Mouse (Mus musculus): Measurements from ENCODE around the gene Olfr420.

Olfr420 gene

GRCm38 (mm10) chr1:174155333-174155732, at the start of gene Olfr420:
Gene Olfr420 (plus strand): TSS chr1:174155633.
- DNase-seq (ENCODE audit: low read depth), result no peak

GRCm38 (mm10) chr1:174121062-174121461, 34.4 kb upstream of the Olfr420 start, which contains the start of gene Olfr231:
Gene Olfr231 (minus strand): TSS chr1:174121162.
- DNase-seq (ENCODE audit: low read depth), result no peak

- no peak for DNase-seq (ENCODE audit: low read depth)
These were observed 24.2 kb upstream of the Olfr420 start, which contains the start of gene Olfr424 for GRCm38 (mm10) chr1:174131217-174131616. Gene Olfr424 (plus strand): TSS chr1:174131517.

- DNase-seq (ENCODE audit: low read depth), result no peak
These were observed 23.4 kb upstream of the Olfr420 start for GRCm38 (mm10) chr1:174131999-174132398.

- DNase-seq (ENCODE audit: low read depth), result no peak
These were observed 14.0 kb upstream of the Olfr420 start for GRCm38 (mm10) chr1:174141384-174141783.

GRCm38 (mm10) chr1:174146696-174147095, 8.7 kb upstream of the Olfr420 start:
- DNase-seq (ENCODE audit: low read depth), result no peak

GRCm38 (mm10) chr1:174149289-174149688, 6.1 kb upstream of the Olfr420 start:
- no peak for DNase-seq (ENCODE audit: low read depth)

- no peak for DNase-seq (ENCODE audit: low read depth)
These were observed 2.2 kb downstream of the Olfr420 start for GRCm38 (mm10) chr1:174157622-174158021.

GRCm38 (mm10) chr1:174158512-174158911, 3.1 kb downstream of the Olfr420 start:
- no peak for DNase-seq (ENCODE audit: low read depth)

- DNase-seq (ENCODE audit: low read depth), result no peak
These were observed 3.7 kb downstream of the Olfr420 start for GRCm38 (mm10) chr1:174159095-174159494.

GRCm38 (mm10) chr1:174169024-174169423, 13.6 kb downstream of the Olfr420 start:
- DNase-seq (ENCODE audit: low read depth), result no peak

GRCm38 (mm10) chr1:174170706-174171501, 15.5 kb downstream of the Olfr420 start:
- DNase-seq (ENCODE audit: low read depth), result no peak

GRCm38 (mm10) chr1:174171537-174171936, 16.1 kb downstream of the Olfr420 start:
- DNase-seq (ENCODE audit: low read depth), result no peak

GRCm38 (mm10) chr1:174172605-174173004, 17.2 kb downstream of the Olfr420 start, which contains the start of gene Spta1:
Gene Spta1 (plus strand): TSS chr1:174172776.
- DNase-seq (ENCODE audit: low read depth), result no peak

GRCm38 (mm10) chr1:174204699-174205098, 49.3 kb downstream of the Olfr420 start:
- no peak for DNase-seq (ENCODE audit: low read depth)

Measured in induced T-regulatory cell, adult 2 months (primary cell).